Mouse (Mus musculus): ENCODE data around the gene Chrm3.
"Not testable (repeated sequence)": the region's sequence is repeated elsewhere in the genome, so short reads cannot be mapped to it uniquely, and the experiment has no call there.

The Chrm3 gene

DNA sequence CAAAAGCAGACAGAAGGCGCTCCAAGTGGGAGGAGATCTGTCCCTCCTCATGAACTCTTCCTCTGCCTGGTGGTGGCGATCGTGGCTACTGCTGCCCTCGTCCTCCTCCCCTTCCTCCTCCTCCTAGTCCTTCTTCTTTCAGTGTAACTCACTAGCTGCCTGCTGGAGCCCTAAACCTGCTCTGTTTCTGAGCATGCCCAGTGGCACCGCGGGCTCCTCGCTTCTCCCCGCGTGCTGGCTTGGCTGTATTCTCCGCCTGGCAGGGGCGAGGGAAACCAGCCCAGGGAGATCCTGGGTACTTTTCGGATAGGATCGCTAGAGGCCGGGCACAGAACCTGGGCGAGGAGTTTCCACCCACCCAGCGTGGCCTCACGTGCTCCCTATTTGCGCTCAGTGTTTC is at the start of gene Chrm3:
Gene Chrm3, minus strand, starts transcription at position 71 of the 400 bp plus-strand sequence.
- DNase-seq (ENCODE audit: low spot score in 2 of 2) = peak; percentile 26 to 70

DNA sequence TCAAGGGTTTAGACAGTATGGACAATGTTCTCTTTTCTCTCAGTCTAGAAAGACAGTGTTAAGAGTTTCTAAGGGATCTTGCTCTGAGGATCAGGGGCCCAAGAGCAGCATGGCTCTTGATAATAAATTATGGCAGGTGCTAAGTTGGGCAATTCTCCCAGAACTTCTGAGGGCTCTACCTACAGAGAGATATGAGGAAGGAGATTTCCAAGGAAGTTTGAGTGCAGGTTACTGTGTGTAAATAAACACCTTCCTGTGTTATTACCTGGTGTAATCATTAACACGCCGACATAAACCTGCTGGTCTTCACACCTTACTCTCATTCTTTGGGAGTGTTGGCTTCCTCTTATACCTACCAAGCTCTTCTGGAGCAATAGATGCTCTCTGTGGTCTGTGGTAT is 33.7 kb upstream of the Chrm3 start:
- DNase-seq (ENCODE audit: low spot score in 2 of 2) = no peak

DNA sequence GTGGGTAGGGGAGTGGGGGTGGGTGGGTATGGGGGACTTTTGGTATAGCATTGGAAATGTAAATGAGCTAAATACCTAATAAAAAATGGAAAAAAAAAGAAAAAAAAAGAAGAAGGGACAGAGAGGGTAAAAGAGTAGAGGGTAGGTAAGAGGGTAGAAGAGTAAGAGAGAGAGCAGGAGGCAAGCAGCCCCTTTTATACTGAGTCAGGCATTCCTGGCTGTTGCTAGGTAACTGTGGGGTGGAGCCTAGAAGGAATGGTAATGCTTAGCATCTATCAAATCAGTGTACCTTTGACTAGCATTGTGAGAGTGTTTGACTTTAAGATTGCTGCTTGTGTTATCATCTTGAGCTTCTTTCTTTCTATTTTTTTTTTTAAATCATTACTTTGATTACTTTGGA is 14.8 kb upstream of the Chrm3 start:
- not testable (repeated sequence) for DNase-seq (ENCODE audit: low spot score in 2 of 2)

DNA sequence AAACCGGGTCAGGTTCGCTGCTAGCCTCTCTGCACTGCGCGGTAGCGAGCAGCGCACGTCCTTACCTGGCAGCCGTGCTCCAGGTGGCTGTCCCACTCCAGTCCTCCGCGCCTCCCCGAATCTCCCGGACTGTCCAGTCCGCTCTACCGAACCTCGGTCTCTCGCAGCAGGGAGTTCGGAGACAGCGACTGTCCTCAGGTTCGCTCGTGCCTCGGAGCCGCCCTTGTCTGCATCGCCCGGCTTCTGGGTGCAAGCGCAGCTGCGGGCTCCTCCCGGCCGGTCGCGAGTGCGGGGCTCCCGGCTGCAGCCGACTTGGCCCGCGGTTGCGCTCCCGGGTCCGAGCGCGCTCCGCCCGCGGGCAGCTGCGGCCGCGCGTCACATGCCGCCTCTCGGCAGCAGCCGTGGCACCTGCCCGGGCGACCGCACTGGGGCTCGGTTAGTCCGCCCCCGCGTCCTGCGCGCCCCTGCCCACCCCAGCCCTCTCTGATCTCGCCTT is 400 bp downstream of the Chrm3 start:
- peak in 1 of 2 experiments; percentile 24 for DNase-seq (ENCODE audit: low spot score in 2 of 2)

DNA sequence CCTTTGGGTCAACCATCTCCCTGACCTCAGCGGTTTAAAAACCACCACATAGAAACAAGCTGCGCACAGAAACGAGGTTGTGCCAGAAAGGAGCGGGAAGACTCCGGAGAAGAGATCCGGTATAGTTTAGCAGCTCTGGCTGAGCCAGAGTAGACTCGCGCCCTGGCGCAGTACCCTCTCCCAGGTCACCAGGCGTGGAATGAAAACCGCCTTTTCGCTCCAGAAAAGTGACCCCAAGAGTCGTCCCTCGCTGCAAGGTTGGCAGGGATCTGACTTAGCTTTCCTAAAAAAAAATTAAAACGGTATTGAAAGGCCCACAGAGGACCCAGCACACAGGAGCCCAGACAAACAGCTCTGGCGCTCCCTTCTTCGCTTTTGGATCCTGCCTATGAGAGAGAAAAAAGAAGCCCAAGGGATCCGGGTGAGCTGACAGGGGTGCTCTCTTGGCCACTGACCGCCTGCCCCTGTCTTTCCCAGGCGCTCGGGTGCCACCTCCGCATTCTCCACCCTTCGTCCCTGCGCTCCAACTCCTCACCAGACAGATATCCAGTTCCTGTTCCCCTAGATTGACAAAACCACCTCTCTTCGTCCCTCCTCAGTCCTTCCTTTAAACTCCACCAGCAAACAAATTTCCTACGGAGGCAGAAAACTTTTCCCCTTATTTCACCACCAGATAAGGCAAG is 990 bp downstream of the Chrm3 start:
- peak in 1 of 2 experiments; percentile 31 for DNase-seq (ENCODE audit: low spot score in 2 of 2)

DNA sequence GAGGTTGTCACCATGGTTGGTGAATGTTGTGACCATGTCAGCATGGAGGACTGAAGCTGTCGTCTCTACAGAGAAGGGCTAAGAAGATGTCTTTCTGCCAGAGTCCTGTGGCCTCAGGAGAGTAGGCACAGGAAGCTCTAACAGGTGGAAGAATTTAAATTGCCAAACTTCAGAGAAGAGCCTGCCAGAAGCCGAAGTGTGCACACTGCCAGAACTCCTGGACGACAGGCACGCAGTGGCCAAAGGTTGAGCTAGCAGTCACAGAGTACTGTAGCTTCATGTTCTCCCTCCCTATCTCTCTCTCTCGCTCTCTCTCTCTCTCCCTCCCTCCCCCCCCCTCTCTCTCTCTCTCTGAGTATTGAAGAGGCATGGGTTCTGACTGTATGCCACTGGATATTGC is 4.9 kb downstream of the Chrm3 start:
- DNase-seq (ENCODE audit: low spot score in 2 of 2) = no peak

DNA sequence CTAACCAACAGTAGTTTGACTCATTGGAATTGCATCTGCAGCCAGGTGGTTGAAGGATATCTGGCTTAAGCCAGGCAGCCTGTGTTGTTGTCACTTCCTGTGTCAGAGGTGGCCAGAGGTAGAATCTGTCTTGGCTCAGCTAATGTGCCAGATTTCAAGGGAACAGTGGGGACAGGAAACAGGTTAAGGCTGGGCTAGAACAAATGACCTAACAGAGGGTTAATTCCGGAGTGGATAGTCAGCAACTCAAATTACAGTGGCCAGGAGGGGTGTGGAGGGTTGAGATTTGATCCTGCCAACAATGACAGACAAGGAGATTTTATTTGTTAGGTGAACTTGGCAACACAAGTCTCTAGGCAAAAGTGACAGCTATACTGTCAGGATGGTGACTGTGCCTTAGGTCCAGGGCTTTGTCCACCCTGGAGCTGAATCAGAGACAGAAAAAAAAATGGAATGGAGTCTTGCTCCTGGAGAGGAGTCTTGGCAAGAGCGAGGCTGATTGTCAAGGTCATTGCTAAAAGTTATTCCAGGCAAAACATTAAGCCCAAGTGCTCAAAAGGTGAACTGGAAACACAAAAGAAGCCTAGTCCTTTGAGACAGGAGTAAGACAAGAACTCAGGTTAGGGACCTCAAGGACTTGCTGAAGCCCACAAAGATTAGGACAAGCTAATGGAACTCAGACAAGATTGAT is 5.6 kb downstream of the Chrm3 start:
- no peak for DNase-seq (ENCODE audit: low spot score in 2 of 2)

DNA sequence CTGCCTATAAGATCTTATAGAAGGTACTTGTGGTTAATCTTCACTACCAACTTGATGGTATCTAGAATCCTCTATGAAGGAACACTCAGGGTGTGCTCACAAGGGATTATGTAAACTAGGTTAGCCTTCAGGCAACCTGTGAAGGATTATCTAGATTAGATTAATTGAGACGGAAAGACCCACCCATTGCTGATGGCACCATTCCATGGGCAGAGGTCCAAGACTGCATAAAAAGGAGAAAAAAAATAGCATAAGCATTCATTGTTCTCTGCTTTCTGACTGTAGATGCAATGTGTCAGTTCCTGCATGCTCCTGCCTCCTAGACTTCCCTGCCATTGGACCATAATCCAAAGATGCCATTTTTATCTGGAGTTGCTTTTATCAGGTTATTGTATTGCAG is 8.5 kb downstream of the Chrm3 start:
- no peak for DNase-seq (ENCODE audit: low spot score in 2 of 2)

DNA sequence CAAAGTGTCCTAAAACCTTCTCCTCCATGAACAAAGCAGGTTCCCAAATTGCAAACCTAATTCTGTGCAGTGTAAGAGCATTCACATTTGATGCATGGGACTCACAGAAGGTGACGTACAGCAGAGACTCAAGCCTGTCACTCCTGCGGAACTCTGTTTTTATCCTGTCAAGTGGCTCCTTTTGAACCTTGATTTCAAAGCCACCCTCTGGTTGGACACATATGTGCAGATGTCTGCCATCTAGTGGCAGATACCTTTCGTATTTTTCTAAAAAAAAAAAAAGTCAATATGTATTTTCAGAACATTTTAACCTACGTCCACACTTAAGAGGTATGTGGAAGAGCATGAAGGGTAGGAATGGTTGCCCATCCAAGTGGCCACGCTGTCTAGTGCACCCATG is 16.3 kb downstream of the Chrm3 start:
- DNase-seq (ENCODE audit: low spot score in 2 of 2) = no peak

DNA sequence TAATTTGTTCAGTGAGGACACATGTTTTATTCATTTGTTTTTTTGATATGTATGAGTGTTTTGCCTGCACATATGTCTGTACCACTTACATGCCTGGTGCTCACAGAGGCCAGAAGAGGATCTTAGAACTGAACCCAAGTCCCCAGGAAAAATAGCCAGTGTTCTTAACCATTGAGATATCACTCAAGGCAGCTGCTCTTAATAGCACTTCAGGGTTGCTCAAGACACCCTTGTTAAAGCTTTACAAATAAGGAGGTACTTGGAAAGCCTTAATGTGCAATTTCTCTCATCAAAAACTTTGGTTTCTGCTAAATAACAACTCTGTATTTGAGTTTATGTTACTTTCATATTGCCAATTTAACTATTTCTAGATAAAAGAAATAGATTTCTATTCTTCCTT is 25.1 kb downstream of the Chrm3 start:
- no peak for DNase-seq (ENCODE audit: low spot score in 2 of 2)

DNA sequence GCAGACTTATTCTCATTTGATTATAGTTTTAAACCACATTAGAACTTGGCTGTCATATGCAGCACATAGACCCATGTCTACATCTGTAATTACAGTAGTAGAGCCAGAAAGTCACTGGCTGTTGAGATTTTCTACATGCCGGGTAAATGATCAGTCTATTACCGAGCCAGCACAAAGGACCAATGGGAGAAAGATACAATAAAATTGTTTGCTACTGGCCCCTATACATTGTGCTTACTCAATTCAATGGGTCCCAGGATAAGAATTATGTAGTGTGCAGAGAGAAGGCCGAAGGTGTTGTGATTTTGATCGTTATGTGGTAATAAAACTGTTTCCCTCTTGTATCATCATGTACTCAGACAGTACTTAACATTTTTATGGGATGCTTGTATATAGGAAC is 27.9 kb downstream of the Chrm3 start:
- DNase-seq (ENCODE audit: low spot score in 2 of 2) = no peak

DNA sequence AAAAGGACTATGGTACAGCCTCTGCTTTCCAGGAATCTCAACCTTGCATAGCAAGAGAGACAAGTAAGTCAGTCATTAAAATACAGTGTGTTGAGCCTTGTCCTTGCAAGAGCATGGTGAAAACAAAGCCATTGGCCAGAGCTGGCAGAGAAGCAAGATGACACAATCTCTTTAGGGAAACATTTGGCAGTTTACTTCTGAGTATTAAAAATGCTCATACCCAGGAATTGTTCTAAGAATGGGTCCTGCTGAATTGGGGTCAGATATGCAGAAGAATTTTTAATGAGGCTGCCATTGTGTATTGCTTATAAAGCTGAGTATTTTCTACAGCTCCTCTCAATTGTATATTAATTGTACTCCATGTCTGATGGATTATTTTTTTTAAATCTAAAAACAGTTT is 50.8 kb downstream of the Chrm3 start:
- no peak for DNase-seq (ENCODE audit: low spot score in 2 of 2)

DNA sequence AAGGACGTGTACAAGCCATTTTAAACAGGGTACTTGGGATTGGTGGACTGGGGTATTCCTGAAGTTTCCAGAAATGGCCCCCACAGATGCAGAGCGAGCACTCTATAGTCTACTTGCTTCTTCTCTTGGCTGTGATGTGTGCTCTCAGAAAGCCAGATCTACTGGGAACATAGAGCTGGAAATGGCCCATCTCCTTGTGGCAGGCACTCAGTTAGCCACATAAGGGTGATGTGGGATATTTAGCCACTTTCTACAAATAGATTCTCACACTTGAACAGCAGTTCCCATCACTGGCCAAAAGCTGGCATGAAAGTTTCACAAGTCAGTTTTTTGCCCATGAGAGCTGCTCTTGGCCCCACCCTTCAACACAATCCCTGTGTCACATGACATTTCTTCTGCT is 65.5 kb downstream of the Chrm3 start:
- no peak for DNase-seq (ENCODE audit: low spot score in 2 of 2)

DNA sequence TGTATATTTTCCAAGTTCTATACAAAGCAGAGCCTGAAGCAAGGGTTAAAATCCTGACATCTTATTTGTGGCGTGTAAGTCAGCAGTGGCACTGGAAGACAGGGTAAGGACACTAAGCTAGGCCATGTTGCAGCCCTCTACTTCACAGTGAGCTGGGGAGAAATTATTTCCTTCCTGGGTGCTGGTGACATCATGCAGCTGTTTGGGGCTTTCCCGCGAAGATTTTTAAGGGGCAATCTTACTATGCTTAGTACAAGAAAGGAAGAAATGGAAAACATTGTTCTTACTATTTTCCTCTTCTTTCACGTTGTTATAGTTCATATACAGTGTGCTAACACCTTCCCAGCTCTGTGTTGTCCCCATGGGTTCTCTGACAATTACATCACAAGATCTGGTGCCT is 76.3 kb downstream of the Chrm3 start:
- DNase-seq (ENCODE audit: low spot score in 2 of 2) = no peak

DNA sequence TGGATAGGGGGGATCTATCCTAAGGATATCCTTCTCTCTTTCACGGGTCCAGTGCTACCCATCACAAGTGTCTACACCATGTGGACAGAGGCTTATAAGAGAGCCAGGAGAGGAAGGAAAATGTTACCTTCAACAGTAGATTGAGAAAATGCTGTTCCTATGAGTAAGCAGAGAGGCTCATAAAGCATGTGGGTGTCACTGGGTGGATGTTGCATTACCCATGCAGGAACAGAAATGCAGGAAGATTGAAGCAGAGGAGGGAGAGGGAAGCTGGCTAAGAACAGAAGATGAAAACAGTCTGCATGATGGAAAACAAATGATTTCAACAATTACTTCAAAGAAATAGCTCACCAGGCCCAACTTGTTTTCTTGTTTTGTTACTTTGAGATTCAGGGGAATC is 85.7 kb downstream of the Chrm3 start:
- DNase-seq (ENCODE audit: low spot score in 2 of 2) = no peak

DNA sequence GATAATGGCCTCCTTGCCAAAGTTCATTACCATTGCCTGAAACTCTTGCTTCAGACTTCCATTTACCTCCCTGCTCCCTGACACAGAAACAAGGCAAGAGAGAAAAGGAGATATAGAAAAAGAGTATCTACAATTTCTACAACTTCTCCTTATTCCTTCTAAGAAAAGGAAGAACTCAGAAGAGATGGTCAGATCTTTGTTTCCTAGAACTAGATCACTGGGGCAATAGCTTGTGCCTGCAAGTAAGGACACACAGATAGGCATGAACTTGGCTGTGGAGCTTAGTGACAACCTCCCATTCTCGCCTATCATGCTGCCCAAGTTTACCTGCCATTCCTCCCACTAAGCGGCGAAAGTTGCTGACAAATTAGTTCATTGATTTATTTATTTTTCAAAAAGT is 96.9 kb downstream of the Chrm3 start:
- DNase-seq (ENCODE audit: low spot score in 2 of 2) = no peak

DNA sequence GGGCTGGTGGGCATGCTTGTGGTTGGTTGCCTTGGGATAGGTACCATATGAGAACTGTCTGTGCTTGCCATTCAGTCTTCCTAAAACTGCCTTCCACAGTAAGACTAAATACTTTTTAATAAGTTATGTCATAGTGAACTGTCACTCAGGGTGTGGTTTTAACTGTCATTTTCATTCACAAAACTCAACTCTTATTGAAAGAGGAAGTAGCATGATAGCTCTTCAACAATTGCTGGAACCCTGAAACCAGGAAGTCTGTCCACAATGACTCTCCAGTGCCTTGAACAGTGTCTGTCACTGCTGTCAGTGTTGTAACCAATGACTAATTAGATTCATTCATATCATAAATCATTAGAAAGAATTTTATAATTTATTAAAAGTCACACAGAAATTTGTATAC is 107.6 kb downstream of the Chrm3 start:
- no peak for DNase-seq (ENCODE audit: low spot score in 2 of 2)

DNA sequence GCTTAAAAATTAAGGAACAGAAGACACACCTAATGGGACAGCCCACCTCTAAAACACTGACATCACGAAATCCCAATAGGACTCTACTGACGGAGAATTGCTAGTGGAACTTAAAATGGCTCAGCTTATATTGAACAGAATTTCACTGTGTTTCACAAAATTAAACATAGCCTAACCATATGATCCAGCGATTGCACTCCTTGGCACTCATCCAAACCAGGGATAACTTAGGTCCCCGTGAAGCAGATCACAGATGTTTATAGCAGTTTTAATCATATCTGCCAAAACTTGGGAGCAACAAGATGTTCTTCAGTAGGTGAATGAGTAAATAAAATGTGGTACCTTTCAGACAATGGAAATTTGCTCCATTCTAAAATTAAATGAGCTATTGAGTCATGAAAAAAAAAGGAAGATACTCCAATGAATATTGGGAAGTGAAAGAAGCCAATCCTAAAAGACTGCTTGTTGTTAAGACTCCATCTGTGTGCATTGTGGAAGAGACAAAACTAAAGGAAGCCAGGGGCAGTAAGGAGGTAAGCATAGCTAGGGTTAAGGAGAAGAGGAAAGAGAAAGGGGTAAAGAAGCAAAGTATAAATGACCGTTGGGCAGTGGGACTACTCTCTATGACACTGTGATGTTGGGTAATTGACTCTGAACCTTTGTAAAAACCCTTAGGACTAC is 109.0 kb downstream of the Chrm3 start:
- peak in 1 of 2 experiments; percentile 29 for DNase-seq (ENCODE audit: low spot score in 2 of 2)

DNA sequence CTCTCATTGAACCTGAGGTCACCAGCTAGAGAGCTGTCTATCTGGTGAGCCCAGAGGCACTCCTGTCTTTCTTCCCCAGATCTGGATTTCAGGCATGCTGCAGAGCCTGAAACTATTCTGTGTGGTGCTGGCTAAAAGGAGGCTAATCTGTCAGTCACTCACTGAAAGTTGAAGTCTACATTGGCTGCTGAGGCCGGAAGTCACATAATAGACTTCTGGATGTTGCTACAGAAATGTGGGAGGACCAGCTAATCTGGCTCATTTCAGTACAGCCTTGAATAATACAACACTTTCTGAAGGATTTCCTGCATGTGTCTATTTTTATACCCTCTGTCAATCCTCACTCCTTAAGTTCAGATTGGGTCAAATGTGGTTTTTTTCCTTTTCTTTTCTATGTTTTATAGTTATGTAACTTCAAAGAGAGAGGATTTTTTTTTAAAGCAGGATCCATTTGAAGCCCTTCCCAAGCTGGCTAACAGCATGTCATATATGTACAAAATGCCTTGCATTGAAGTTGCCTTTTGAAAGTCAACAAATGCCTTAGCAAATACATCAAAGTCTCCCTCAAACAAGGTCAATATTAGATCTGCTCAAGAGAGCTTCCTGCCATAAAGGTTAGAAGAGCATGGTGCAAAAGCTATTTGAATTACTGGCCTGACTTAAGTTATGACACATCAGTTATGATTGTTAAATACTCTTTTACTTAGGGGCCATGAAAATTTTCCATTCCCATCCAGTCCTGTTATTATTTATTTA is 116.2 kb downstream of the Chrm3 start:
- DNase-seq (ENCODE audit: low spot score in 2 of 2) = no peak

DNA sequence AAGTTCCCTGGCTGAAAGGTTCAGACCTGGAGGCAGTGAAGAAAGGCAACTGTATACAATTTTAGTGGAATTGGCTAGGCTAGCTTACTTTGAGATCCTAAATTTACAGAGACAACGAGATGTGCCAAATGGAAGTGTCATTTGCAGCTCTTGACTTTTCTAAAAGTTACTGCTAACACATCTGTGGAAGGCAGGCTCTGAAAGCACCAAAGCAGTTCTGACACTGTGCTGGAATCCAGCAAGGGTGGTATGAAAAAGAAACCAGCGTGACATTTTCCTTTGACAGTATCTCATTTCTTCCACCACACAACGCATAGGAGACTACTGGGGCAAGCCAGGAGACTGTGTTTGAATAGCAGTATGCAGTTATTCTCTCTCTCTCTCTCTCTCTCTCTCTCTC is 120.4 kb downstream of the Chrm3 start:
- no peak for DNase-seq (ENCODE audit: low spot score in 2 of 2)

DNA sequence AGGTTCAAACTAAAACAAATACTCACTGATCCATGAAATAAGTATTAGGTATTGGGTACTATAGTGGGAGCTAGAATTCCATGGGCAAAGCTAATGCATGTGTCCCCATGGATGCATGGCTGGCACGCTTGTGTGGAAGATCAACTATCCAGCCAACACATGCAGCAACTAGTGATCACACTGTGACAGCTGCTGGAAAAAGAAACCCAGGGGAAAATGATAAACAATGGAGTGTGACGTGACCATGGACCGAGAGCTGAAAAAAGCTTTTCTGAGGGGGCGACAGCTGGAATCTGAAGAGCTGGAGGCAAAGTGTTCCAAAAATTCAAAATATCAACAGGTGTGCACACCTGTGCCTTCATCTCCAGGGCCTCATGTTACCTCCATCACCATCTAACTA is 120.8 kb downstream of the Chrm3 start:
- DNase-seq (ENCODE audit: low spot score in 2 of 2) = no peak

DNA sequence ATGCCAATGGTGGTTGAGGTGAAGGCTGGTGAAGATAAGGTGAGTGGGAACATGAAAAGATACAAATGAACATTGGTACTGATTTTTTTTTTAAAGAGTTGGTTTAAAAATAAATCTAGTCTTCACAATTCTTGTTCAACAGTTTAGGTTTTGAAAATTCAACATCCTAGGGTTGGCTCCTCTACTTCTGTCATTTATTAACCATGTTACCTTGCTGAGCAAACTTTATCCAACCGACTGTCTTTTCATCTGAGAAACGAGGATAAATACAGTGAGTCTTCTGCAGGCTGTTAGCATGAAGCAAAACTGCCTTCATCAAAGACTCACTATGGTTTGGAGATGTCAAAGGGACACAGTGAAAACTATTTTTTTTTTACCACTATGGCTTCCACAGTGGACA is 123.0 kb downstream of the Chrm3 start:
- DNase-seq (ENCODE audit: low spot score in 2 of 2) = no peak
